Mouse (Mus musculus): Measurements from ENCODE around the gene Plekhg4. TPM values are rescaled to one million over a fixed set of nuclear protein-coding genes. Genes with fewer than 3 reads are reported as not detected.

Gene Plekhg4
- total and polyA plus RNA-seq, 3 experiments, result 0.44 to 1.1 (median 0.54) TPM

DNA sequence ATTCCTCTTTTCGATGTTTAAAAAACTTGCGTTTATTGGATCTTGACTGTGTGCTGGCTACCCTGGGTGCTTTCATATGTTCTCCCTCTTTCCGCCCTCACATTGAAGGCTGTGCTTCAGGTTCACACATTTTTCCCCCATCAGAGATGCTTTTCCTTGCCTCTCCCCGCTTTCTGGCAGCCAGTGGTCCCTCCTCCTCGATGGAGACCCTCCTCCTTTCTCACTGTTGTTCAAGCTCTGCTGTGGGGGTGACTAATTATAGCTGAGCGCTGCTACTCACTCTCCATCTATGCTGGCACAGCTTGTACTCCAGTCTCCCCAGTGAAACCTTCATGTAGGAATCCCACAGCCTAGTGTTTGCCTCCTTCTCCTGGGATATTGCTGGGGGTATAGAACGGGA is 22.9 kb upstream of the Plekhg4 start:
- in situ Hi-C loops (cut with MboI; ENCODE audit: low pct_ligation_motif_present, low pct_unique_long_range_greater_than_20kb, low sequenced_read_pairs), result loop anchor here (5.0 kb wide), 1 partner anchor 37 kb away; no protein-coding TSS in a partner anchor

DNA sequence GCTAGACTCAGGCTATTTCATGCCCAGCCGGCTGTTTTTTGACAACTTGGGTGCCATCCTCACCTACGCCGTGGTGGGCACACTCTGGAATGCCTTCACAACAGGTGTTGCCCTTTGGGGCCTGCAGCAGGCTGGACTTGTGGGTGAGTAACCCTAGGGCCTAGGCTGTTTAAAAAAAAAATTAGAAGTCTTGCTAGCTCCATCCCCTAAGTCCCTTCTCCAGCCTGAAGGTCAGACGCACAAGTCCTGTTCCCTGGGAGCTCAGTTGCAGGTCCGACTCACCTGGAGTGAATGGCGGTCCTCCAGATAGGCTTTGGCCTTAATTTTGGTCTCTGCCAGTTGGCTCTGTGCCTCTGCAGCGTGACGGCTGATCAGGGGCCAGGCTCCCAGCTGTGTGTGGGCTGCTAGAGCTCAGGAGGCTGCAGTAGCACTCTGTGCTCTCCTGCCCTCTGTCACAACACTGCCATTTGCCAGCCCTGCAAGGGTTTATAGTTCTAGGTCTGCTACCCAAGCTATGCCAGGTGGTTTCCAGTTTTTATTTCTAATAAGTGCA is 19.4 kb upstream of the Plekhg4 start:
- Histone ChIP-seq H3K4me2 (ENCODE audit: insufficient read depth, low read depth, poor library complexity, severe bottlenecking) (no peak overlapping the region), H3K4me1 (ENCODE audit: control insufficient read depth in 1 of 2, insufficient read depth in 2 of 2) (peaks cover 9 to 22% of the 10 kb centered on the region in 2 experiments), H3K36me3 (replicated peaks in 1 of 2; ENCODE audit: control insufficient read depth in 1 of 2, insufficient read depth in 1 of 2, low read length in 1 of 2) (peaks cover 0 to 20% of the 10 kb centered on the region in 2 experiments), H3K27me3 (replicated peaks) (peaks cover 13% of the 10 kb centered on the region), H3K4me3 (replicated peaks in 1 of 3; ENCODE audit: low read depth in 2 of 3, low read length in 2 of 3, poor library complexity in 1 of 3) (no peak overlapping the region), H3K9me3 (replicated peaks; ENCODE audit: low read length) (no peaks in the 10 kb centered on the region), H3K79me2 (replicated peaks; ENCODE audit: control insufficient read depth, extremely low read depth, insufficient read depth, poor library complexity, severe bottlenecking) (no peaks in the 10 kb centered on the region), H3K9ac (ENCODE audit: insufficient read depth, low read depth) (no peak overlapping the region), H3K27ac (ENCODE audit: insufficient read depth, low read depth) (no peak overlapping the region)
- in situ Hi-C loops (cut with MboI; ENCODE audit: low pct_ligation_motif_present, low pct_unique_long_range_greater_than_20kb, low sequenced_read_pairs) (loop anchor here (5.0 kb wide), 1 partner anchor 34 kb away; no protein-coding TSS in a partner anchor), dilution Hi-C loops (cut with MboI; ENCODE audit: extremely low pct_ligation_motif_present, extremely low pct_unique_long_range_greater_than_20kb, low sequenced_read_pairs) (no loop called here)
- TF ChIP-seq MXI1 (IDR thresholded peaks at IDR 0.05; ENCODE audit: low read depth, low read length) (no peak), HCFC1 (IDR thresholded peaks at IDR 0.05; ENCODE audit: low read depth, low read length) (no peak), MAZ (IDR thresholded peaks at IDR 0.05; ENCODE audit: low read depth, low read length) (no peak), CHD2 (IDR thresholded peaks at IDR 0.05; ENCODE audit: low read length) (no peak), ETS1 (conservative IDR thresholded peaks at IDR 0.05; ENCODE audit: low read depth, low read length) (no peak), NELFE (IDR thresholded peaks at IDR 0.05; ENCODE audit: low read depth, low read length) (no peak), GABPA (IDR thresholded peaks at IDR 0.05; ENCODE audit: insufficient replicate concordance, low read depth, low read length) (no peak), MAFK (IDR thresholded peaks at IDR 0.05; ENCODE audit: insufficient replicate concordance, low read length) (no peak), UBTF (IDR thresholded peaks at IDR 0.05; ENCODE audit: low read depth, low read length) (no peak), KAT2A (IDR thresholded peaks at IDR 0.05; ENCODE audit: insufficient replicate concordance, low read length) (no peak), CHD1 (IDR thresholded peaks at IDR 0.05; ENCODE audit: low read depth, low read length) (no peak), SIN3A (IDR thresholded peaks at IDR 0.05; ENCODE audit: low read length) (no peak), MAX (IDR thresholded peaks at IDR 0.05; ENCODE audit: low read length) (no peak), BHLHE40 (IDR thresholded peaks at IDR 0.05; ENCODE audit: low read depth, low read length) (no peak), PAX5 (IDR thresholded peaks at IDR 0.05; ENCODE audit: low read length) (no peak), USF1 (IDR thresholded peaks at IDR 0.05; ENCODE audit: low read depth, low read length) (no peak), ZC3H11A (IDR thresholded peaks at IDR 0.05; ENCODE audit: low read depth, low read length) (no peak)
- DNase-seq (ENCODE audit: extremely low read depth), result no peak

More for the DNA sequence above, 22.9 kb upstream of the Plekhg4 start:
- Histone ChIP-seq H3K9me3 (replicated peaks; ENCODE audit: low read length) (no peaks in the 10 kb centered on the region), H3K4me1 (ENCODE audit: control insufficient read depth in 1 of 2, insufficient read depth in 2 of 2) (peaks cover 19 to 37% of the 10 kb centered on the region in 2 experiments), H3K79me2 (replicated peaks; ENCODE audit: control insufficient read depth, extremely low read depth, insufficient read depth, poor library complexity, severe bottlenecking) (no peaks in the 10 kb centered on the region; the same call in 1 of the 2 replicates), H3K36me3 (replicated peaks in 1 of 2; ENCODE audit: control insufficient read depth in 1 of 2, insufficient read depth in 1 of 2, low read length in 1 of 2) (no peaks in the 10 kb centered on the region), H3K9ac (ENCODE audit: insufficient read depth, low read depth) (no peak overlapping the region), H3K4me2 (ENCODE audit: insufficient read depth, low read depth, poor library complexity, severe bottlenecking) (no peak overlapping the region), H3K4me3 (replicated peaks in 1 of 3; ENCODE audit: low read depth in 2 of 3, low read length in 2 of 3, poor library complexity in 1 of 3) (no peak overlapping the region), H3K27ac (ENCODE audit: insufficient read depth, low read depth) (no peak overlapping the region), H3K27me3 (replicated peaks) (peaks cover 17% of the 10 kb centered on the region)
- TF ChIP-seq MAZ (IDR thresholded peaks at IDR 0.05; ENCODE audit: low read depth, low read length) (no peak), TBP (conservative IDR thresholded peaks at IDR 0.05; ENCODE audit: low read depth, low read length) (no peak), SMC3 (IDR thresholded peaks at IDR 0.05; ENCODE audit: low read depth, low read length) (no peak), E2F4 (IDR thresholded peaks at IDR 0.05; ENCODE audit: insufficient replicate concordance, low read depth, low read length) (no peak), HCFC1 (IDR thresholded peaks at IDR 0.05; ENCODE audit: low read depth, low read length) (no peak), NRF1 (IDR thresholded peaks at IDR 0.05; ENCODE audit: low read depth, low read length) (no peak), ELF1 (IDR thresholded peaks at IDR 0.05; ENCODE audit: low read depth, low read length) (no peak), UBTF (IDR thresholded peaks at IDR 0.05; ENCODE audit: low read depth, low read length) (no peak), ETS1 (conservative IDR thresholded peaks at IDR 0.05; ENCODE audit: low read depth, low read length) (no peak), CHD2 (IDR thresholded peaks at IDR 0.05; ENCODE audit: low read length) (no peak)
- DNase-seq (ENCODE audit: extremely low read depth), result no peak
- dilution Hi-C loops (cut with MboI; ENCODE audit: extremely low pct_ligation_motif_present, extremely low pct_unique_long_range_greater_than_20kb, low sequenced_read_pairs), result no loop called here

Data from CH12.LX (cell line).